Mouse (Mus musculus): ENCODE results near the gene Npy5r. TPM values are rescaled to one million over a fixed set of nuclear protein-coding genes. Genes with fewer than 3 reads are reported as not detected.
A peak's percentile ranks its signal among the peaks of the same experiment; 100 is the strongest.

The Npy5r gene
- 1 to 10 TPM; 6.2 to 6.8 TPM for total RNA-seq (2021)
- long read RNA-seq, experiment 1, partial matches to known transcripts, result 0 of 4 reads
- long read RNA-seq, experiment 1, other reads (novel, unspliced or antisense), result 1 of 4 reads
- long read RNA-seq, experiment 2, transcript Npy5r-201 (2 exons, 2,314 nt), result major isoform, 5 of 12 reads
- long read RNA-seq, experiment 2, transcript Npy5r-203 (2 exons, 1,747 nt), result major isoform, 5 of 12 reads
- long read RNA-seq, experiment 2, partial matches to known transcripts, result 0 of 12 reads
- long read RNA-seq, experiment 2, other reads (novel, unspliced or antisense), result 2 of 12 reads

- DNase-seq (ENCODE audit: low spot score in 2 of 2), result peak; percentile 19 to 58
Observed at GRCm38 (mm10) chr8:66687511-66688329, at the start of gene Npy5r. Gene Npy5r, minus strand, starts transcription at chr8:66688128.

DNA sequence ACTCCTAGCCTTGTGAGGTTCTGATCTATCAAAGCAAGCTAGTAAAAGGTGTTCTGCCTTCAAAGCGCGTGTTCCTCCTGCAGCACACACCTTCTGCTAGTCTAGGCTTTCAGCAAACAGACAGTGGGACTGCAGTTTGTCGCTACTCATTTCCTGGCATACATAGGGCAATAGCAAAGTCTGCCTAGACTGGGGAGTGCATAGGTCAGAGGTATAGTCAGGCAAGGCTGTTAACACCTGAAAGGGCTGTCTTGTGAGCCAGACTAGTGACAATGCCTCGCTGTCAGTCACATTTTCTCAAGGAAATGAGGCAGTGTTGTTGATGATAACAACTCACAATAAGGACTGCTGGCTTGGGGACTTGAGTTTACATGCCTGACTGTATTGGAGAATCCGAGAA is 44.0 kb upstream of the Npy5r start:
- DNase-seq (ENCODE audit: low spot score in 2 of 2), result no peak

DNA sequence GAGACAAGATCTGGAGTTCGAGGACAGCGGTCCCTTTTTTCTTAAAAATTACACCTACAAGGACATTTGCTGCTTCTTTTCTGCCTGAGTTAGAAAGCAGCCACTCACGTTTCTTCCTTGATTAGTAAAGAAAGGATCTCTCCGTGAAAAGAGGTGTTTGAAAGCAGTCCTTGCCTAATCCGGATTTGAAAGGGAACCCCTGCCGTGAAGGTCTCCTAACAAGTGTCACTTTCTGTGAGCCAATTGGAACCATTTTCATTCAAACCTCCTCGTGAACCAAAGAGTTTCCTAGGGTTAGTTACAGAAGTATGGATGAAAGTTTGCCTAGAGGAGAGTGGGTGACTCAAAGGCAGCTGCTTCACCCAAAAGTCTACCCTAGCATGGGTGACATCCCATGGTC is 41.5 kb upstream of the Npy5r start:
- no peak for DNase-seq (ENCODE audit: low spot score in 2 of 2)

DNA sequence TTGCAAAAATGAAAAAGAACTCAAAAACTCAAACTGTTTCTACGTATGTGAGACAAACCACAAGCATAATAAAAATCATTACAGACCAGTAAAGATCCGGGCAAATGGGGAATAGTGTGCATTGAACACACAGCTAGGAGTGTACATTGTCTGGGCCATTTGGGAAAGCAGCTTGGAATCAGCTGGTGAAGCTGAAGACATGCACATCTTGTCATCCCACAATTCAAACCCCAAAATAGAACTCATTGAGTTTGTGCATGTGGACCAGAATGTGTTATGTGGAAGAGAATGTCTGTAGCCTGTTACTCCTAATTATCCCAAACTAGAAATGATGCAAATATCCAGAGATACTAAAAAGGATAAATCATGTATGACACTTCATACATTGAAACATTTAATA is 34.9 kb upstream of the Npy5r start:
- peak in 1 of 2 experiments; percentile 8 for DNase-seq (ENCODE audit: low spot score in 2 of 2)

GRCm38 (mm10) chr8:66714324-66714975 is 26.5 kb upstream of the Npy5r start:
- DNase-seq (ENCODE audit: low spot score in 2 of 2), result no peak

- no peak for DNase-seq (ENCODE audit: low spot score in 2 of 2)
Observed at GRCm38 (mm10) chr8:66698782-66699181, 10.9 kb upstream of the Npy5r start.

DNA sequence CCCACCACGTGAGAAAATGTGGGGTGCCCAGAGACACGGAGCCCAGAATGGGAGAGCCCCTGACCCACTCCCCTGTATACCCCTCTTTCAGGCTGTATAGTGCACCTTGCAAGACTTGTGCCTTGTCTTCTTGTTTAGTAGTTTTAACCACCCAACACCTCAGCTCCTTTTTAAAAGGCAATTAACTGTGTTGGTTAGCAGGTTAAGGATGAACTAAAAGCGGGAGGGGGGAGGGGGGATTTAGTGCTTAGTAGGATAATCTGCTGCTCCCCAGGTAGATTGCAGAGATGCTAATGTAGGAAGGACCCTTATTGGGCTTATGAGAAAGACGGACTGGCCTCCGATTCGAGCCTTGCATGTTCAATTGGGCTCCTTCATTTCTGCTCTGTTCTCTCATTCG is 10.1 kb upstream of the Npy5r start:
- DNase-seq (ENCODE audit: low spot score in 2 of 2), result no peak

- DNase-seq (ENCODE audit: low spot score in 2 of 2), result peak; percentile 48 to 68
Observed at GRCm38 (mm10) chr8:66696970-66697843, 9.3 kb upstream of the Npy5r start, which contains the start of gene Npy1r. Gene Npy1r, plus strand, starts transcription at chr8:66697192.

- no peak for DNase-seq (ENCODE audit: low spot score in 2 of 2)
Observed at GRCm38 (mm10) chr8:66690402-66690801, 2.5 kb upstream of the Npy5r start.

DNA sequence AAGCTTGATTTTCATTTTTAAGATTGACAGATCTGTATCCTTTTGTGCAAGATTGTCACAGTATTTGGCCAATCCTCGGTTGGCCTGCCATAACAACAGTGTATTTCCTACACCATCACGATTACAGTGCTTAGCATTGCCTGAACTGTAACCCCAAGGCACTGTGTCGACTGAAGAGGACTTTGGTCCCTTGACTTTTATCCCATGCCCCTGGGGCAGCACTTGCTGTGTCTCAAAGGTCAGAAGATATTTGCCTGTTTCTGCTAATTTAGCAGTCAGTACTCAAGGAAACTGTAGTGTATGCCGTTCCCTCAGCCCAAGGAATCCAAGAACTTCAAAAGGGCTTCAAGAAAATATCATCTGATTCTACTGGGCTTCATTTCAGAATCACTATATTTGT is 871 bp upstream of the Npy5r start:
- no peak for DNase-seq (ENCODE audit: low spot score in 2 of 2)

- peak in 1 of 2 experiments; percentile 30 for DNase-seq (ENCODE audit: low spot score in 2 of 2)
Observed at GRCm38 (mm10) chr8:66688395-66688794, 467 bp upstream of the Npy5r start.

DNA sequence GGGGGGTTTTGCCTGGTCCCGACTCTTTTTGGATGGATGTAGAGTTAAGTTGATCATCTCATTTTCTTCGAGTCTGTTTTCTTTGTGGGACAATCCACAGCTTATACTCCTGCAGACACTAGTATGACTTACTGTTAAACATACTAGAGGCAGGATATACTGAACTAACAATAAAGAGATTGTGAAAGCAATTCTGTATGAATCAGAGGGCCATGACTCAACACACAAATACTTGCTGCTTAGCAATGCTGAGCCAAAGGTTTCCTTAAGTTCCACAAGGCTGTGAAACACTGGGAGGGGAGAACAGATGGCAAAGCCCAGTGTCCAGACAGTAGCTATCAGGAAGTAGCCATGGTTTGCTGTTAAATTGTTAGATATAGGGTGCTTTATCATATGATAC is 6.7 kb downstream of the Npy5r start:
- no peak for DNase-seq (ENCODE audit: low spot score in 2 of 2)

- DNase-seq (ENCODE audit: low spot score in 2 of 2), result no peak
Observed at GRCm38 (mm10) chr8:66630721-66631120, 57.2 kb downstream of the Npy5r start.

Other genes starting within 250 kb of the Npy5r start
- 10 to 100 TPM in 1 of 2 experiments, 1 to 10 TPM in 1; 9.4 to 10.2 TPM for gene Tma16, start 201.6 kb downstream of the Npy5r start, total RNA-seq (2021)
- under 1 TPM; 0.21 to 0.28 TPM for gene Tktl2, start 176.4 kb downstream of the Npy5r start, total RNA-seq (2021)
- 10 to 100 TPM; 27.9 to 29.0 TPM for gene Npy1r, start 9.1 kb upstream of the Npy5r start, total RNA-seq (2021)
- gene Naf1, start 172.1 kb upstream of the Npy5r start, total RNA-seq (2021), result 10 to 100 TPM; 15.7 to 16.2 TPM